Mouse (Mus musculus): ENCODE data around the gene Hsd17b11. TPM values are rescaled to one million over a fixed set of nuclear protein-coding genes. Genes with fewer than 3 reads are reported as not detected.

The Hsd17b11 gene
- polyA plus RNA-seq, 1 experiment from 2014 or later, result 3.5 TPM

GRCm38 (mm10) chr5:103999738-104000137 is 22.0 kb downstream of the Hsd17b11 start:
- Histone ChIP-seq H3K4me1 (replicated peaks; ENCODE audit: control insufficient read depth, insufficient read depth, low read length) (no peaks in the 10 kb centered on the region), H3K9me3 (ENCODE audit: control insufficient read depth, low read length) (no peaks in the 10 kb centered on the region), H3K9ac (no peak overlapping the region), H3K4me2 (replicated peaks) (no peak overlapping the region), H3K4me3 (replicated peaks; ENCODE audit: low read length) (no peak overlapping the region), H3K36me3 (replicated peaks; ENCODE audit: control insufficient read depth, insufficient read depth) (no peaks in the 10 kb centered on the region), H3K27me3 (ENCODE audit: control insufficient read depth, insufficient read depth, low read length) (no peaks in the 10 kb centered on the region), H3K27ac (no peak overlapping the region)
- ATAC-seq (ENCODE audit: low FRiP score) (no peak), DNase-seq (ENCODE audit: low spot score) (peak; percentile 82)
- 7% methylated on average over 5 of the region's 5 CpGs for WGBS

GRCm38 (mm10) chr5:103998739-103999138 is 23.0 kb downstream of the Hsd17b11 start:
- Histone ChIP-seq H3K4me2 (replicated peaks) (no peak overlapping the region), H3K9me3 (ENCODE audit: control insufficient read depth, low read length) (no peaks in the 10 kb centered on the region), H3K36me3 (replicated peaks; ENCODE audit: control insufficient read depth, insufficient read depth) (no peaks in the 10 kb centered on the region), H3K9ac (no peak overlapping the region), H3K27ac (no peak overlapping the region), H3K4me3 (replicated peaks; ENCODE audit: low read length) (no peak overlapping the region), H3K27me3 (ENCODE audit: control insufficient read depth, insufficient read depth, low read length) (no peaks in the 10 kb centered on the region), H3K4me1 (replicated peaks; ENCODE audit: control insufficient read depth, insufficient read depth, low read length) (no peaks in the 10 kb centered on the region)
- no peak for ATAC-seq (ENCODE audit: low FRiP score)
- 80% methylated on average over 5 of the region's 5 CpGs for WGBS
- DNase-seq (ENCODE audit: low spot score), result no peak

- DNase-seq (ENCODE audit: low spot score), result peak; percentile 51
- Histone ChIP-seq H3K27ac (no peak overlapping the region), H3K36me3 (replicated peaks; ENCODE audit: control insufficient read depth, insufficient read depth) (no peaks in the 10 kb centered on the region), H3K4me2 (replicated peaks) (no peak overlapping the region), H3K27me3 (ENCODE audit: control insufficient read depth, insufficient read depth, low read length) (no peaks in the 10 kb centered on the region), H3K9me3 (ENCODE audit: control insufficient read depth, low read length) (no peaks in the 10 kb centered on the region), H3K4me1 (replicated peaks; ENCODE audit: control insufficient read depth, insufficient read depth, low read length) (no peaks in the 10 kb centered on the region), H3K9ac (no peak overlapping the region), H3K4me3 (replicated peaks; ENCODE audit: low read length) (no peak overlapping the region)
- 64% methylated on average over 3 of the region's 3 CpGs for WGBS
- no peak for ATAC-seq (ENCODE audit: low FRiP score)
These were observed 26.5 kb downstream of the Hsd17b11 start for GRCm38 (mm10) chr5:103995181-103995580.

GRCm38 (mm10) chr5:103994669-103995068 is 27.1 kb downstream of the Hsd17b11 start:
- no peaks in the 10 kb centered on the region for H3K27me3 ChIP-seq (ENCODE audit: control insufficient read depth, insufficient read depth, low read length)
- no peak for DNase-seq (ENCODE audit: low spot score)
- no peaks in the 10 kb centered on the region for H3K36me3 ChIP-seq (replicated peaks; ENCODE audit: control insufficient read depth, insufficient read depth)
- no peak overlapping the region for H3K4me3 ChIP-seq (replicated peaks; ENCODE audit: low read length)
- H3K9me3 ChIP-seq (ENCODE audit: control insufficient read depth, low read length), result no peaks in the 10 kb centered on the region
- H3K4me1 ChIP-seq (replicated peaks; ENCODE audit: control insufficient read depth, insufficient read depth, low read length), result no peaks in the 10 kb centered on the region
- no peak for ATAC-seq (ENCODE audit: low FRiP score)
- H3K4me2 ChIP-seq (replicated peaks), result no peak overlapping the region
- no peak overlapping the region for H3K9ac ChIP-seq
- 84% methylated on average over 4 of the region's 4 CpGs for WGBS
- H3K27ac ChIP-seq, result no peak overlapping the region

- Histone ChIP-seq H3K4me1 (replicated peaks; ENCODE audit: control insufficient read depth, insufficient read depth, low read length) (no peaks in the 10 kb centered on the region), H3K27me3 (ENCODE audit: control insufficient read depth, insufficient read depth, low read length) (no peaks in the 10 kb centered on the region), H3K36me3 (replicated peaks; ENCODE audit: control insufficient read depth, insufficient read depth) (no peaks in the 10 kb centered on the region), H3K4me3 (replicated peaks; ENCODE audit: low read length) (no peak overlapping the region), H3K9ac (no peak overlapping the region), H3K9me3 (ENCODE audit: control insufficient read depth, low read length) (no peaks in the 10 kb centered on the region), H3K4me2 (replicated peaks) (no peak overlapping the region), H3K27ac (no peak overlapping the region)
- 84% methylated on average over 1 of the region's 1 CpGs for WGBS
- DNase-seq (ENCODE audit: low spot score), result no peak
- ATAC-seq (ENCODE audit: low FRiP score), result no peak
These were observed 28.1 kb downstream of the Hsd17b11 start for GRCm38 (mm10) chr5:103993601-103994000.

GRCm38 (mm10) chr5:103992831-103993230 is 28.9 kb downstream of the Hsd17b11 start:
- no peak overlapping the region for H3K4me3 ChIP-seq (replicated peaks; ENCODE audit: low read length)

GRCm38 (mm10) chr5:103980705-103981560 is 40.8 kb downstream of the Hsd17b11 start:
- H3K36me3 ChIP-seq (replicated peaks; ENCODE audit: control insufficient read depth, insufficient read depth), result no peaks in the 10 kb centered on the region
- no peak overlapping the region for H3K4me3 ChIP-seq (replicated peaks; ENCODE audit: low read length)
- H3K4me2 ChIP-seq (replicated peaks), result no peak overlapping the region
- ATAC-seq (ENCODE audit: low FRiP score) (no peak), DNase-seq (ENCODE audit: low spot score) (no peak)
- no peaks in the 10 kb centered on the region for H3K9me3 ChIP-seq (ENCODE audit: control insufficient read depth, low read length)
- 93% methylated on average over 9 of the region's 9 CpGs for WGBS
- no peak overlapping the region for H3K9ac ChIP-seq
- H3K27ac ChIP-seq, result no peak overlapping the region
- no peaks in the 10 kb centered on the region for H3K27me3 ChIP-seq (ENCODE audit: control insufficient read depth, insufficient read depth, low read length)
- no peaks in the 10 kb centered on the region for H3K4me1 ChIP-seq (replicated peaks; ENCODE audit: control insufficient read depth, insufficient read depth, low read length)

More at GRCm38 (mm10) chr5:103992831-103993230, 28.9 kb downstream of the Hsd17b11 start:
- H3K9me3 ChIP-seq (ENCODE audit: control insufficient read depth, low read length), result no peaks in the 10 kb centered on the region
- no peak overlapping the region for H3K9ac ChIP-seq
- no peak overlapping the region for H3K4me2 ChIP-seq (replicated peaks)
- H3K27me3 ChIP-seq (ENCODE audit: control insufficient read depth, insufficient read depth, low read length), result no peaks in the 10 kb centered on the region
- H3K27ac ChIP-seq, result no peak overlapping the region
- H3K4me1 ChIP-seq (replicated peaks; ENCODE audit: control insufficient read depth, insufficient read depth, low read length), result no peaks in the 10 kb centered on the region
- no peaks in the 10 kb centered on the region for H3K36me3 ChIP-seq (replicated peaks; ENCODE audit: control insufficient read depth, insufficient read depth)
- ATAC-seq (ENCODE audit: low FRiP score) (no peak), DNase-seq (ENCODE audit: low spot score) (no peak)
- 94% methylated on average over 9 of the region's 9 CpGs for WGBS

GRCm38 (mm10) chr5:103977907-103978570 is 43.7 kb downstream of the Hsd17b11 start:
- Histone ChIP-seq H3K9ac (no peak overlapping the region), H3K27ac (no peak overlapping the region), H3K4me3 (replicated peaks; ENCODE audit: low read length) (no peak overlapping the region), H3K27me3 (ENCODE audit: control insufficient read depth, insufficient read depth, low read length) (no peaks in the 10 kb centered on the region), H3K36me3 (replicated peaks; ENCODE audit: control insufficient read depth, insufficient read depth) (no peaks in the 10 kb centered on the region), H3K4me1 (replicated peaks; ENCODE audit: control insufficient read depth, insufficient read depth, low read length) (no peaks in the 10 kb centered on the region), H3K9me3 (ENCODE audit: control insufficient read depth, low read length) (no peaks in the 10 kb centered on the region), H3K4me2 (replicated peaks) (no peak overlapping the region)
- ATAC-seq (ENCODE audit: low FRiP score) (no peak), DNase-seq (ENCODE audit: low spot score) (no peak)
- 94% methylated on average over 7 of the region's 7 CpGs for WGBS

GRCm38 (mm10) chr5:103977297-103977696 is 44.4 kb downstream of the Hsd17b11 start, which contains the start of gene Hsd17b13:
TSS of gene Hsd17b13 (minus strand) at chr5:103977410.
- no peaks in the 10 kb centered on the region for H3K4me1 ChIP-seq (replicated peaks; ENCODE audit: control insufficient read depth, insufficient read depth, low read length)
- H3K9me3 ChIP-seq (ENCODE audit: control insufficient read depth, low read length), result no peaks in the 10 kb centered on the region
- WGBS, result 87% methylated on average over 4 of the region's 4 CpGs
- H3K27ac ChIP-seq, result no peak within 1 kb of the TSS
- no peak for DNase-seq (ENCODE audit: low spot score)
- H3K27me3 ChIP-seq (ENCODE audit: control insufficient read depth, insufficient read depth, low read length), result no peaks in the 10 kb centered on the region
- H3K4me2 ChIP-seq (replicated peaks), result no peak within 1 kb of the TSS
- H3K9ac ChIP-seq, result no peak within 1 kb of the TSS
- no peak within 1 kb of the TSS for H3K4me3 ChIP-seq (replicated peaks; ENCODE audit: low read length)
- no peaks in the 10 kb centered on the region for H3K36me3 ChIP-seq (replicated peaks; ENCODE audit: control insufficient read depth, insufficient read depth)
- ATAC-seq (ENCODE audit: low FRiP score), result no peak

Data from hindbrain, embryonic 14.5 days (tissue).